Mouse (Mus musculus): ENCODE data around the gene Alkbh6.

DNA sequence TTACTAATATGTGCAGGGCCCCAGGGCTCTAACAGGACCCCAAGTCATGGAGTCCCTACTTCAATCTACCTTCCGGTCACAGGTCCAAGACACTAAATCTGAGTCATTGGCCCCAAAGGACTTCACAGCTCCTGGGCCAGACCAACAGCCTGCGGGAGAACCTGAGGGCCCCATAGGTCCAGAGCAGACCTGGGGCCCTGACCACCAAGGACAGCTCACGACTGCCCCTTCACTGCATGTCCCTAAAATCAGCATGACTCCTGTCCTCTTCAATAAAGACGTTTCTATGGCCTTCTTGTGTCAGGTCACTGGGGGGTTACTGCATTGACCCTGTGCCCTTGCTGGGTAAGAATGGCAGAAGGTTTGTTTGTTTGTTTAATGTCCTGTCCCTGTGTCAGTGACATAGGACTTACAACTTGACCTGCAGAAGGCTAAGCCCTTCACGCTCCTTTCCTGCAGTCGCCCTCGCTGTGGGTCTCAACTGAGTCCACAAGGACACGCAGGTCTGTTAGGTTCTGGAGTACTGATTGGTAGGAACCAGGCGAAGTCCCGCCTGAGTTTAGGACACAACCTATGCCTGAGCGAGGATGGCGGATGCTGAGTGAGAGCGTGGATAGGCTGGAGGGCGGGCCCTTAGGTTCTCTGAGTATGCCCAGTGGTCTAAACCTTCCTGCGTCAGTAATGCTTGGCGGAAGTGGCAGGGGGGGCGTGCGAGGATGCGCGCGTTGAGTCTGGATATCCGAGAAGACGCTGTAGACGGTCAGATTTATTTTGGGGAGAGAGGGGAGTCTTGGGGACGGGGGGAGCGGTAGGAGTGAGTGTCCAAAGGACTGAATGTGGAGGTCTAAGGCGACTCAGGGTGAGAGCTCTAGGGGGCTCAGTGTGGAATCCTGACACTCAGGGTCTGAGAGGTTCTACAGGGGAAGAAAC lies at the start of gene Alkbh6:
- TF ChIP-seq CTCF (IDR thresholded peaks at IDR 0.05; ENCODE audit: borderline replicate concordance, insufficient read depth, low read length) (no peak), POLR2A (IDR thresholded peaks at IDR 0.05; ENCODE audit: low read depth, low read length) (peak; percentile 99)

All from embryonic fibroblast, embryonic 13.5 days (primary cell).